Mouse (Mus musculus) natural killer cell, adult 2 months (primary cell): ENCODE measurements around the gene Gm21969.
A peak's percentile ranks its signal among the peaks of the same experiment; 100 is the strongest.

Experiments
- DNase-seq, 2 experiments: peaks; one replicate each; pipeline ENCODE4 v3.0.0; 2022; ENCODE audit warnings: low spot score in 2 of 2

The Gm21969 gene

GRCm38 (mm10) chr4:139617001-139617364 is 14.0 kb downstream of the Gm21969 start:
- no peak for DNase-seq

- no peak for DNase-seq
These were observed 16.8 kb downstream of the Gm21969 start for GRCm38 (mm10) chr4:139619765-139620164.

GRCm38 (mm10) chr4:139622373-139623282 is 19.6 kb downstream of the Gm21969 start, which contains the start of gene Aldh4a1:
Gene Aldh4a1 (plus strand): TSS chr4:139622866.
- DNase-seq: peak; percentile 86 to 88

GRCm38 (mm10) chr4:139623434-139624115 is 20.6 kb downstream of the Gm21969 start:
- no peak for DNase-seq

- no peak for DNase-seq
These were observed 21.1 kb downstream of the Gm21969 start for GRCm38 (mm10) chr4:139624116-139624489.

- no peak for DNase-seq
These were observed 21.7 kb downstream of the Gm21969 start for GRCm38 (mm10) chr4:139624706-139625105.

- no peak for DNase-seq
These were observed 24.4 kb downstream of the Gm21969 start for GRCm38 (mm10) chr4:139627361-139627760.

GRCm38 (mm10) chr4:139630171-139630570 is 27.2 kb downstream of the Gm21969 start:
- DNase-seq: no peak

GRCm38 (mm10) chr4:139631141-139631540 is 28.2 kb downstream of the Gm21969 start:
- DNase-seq: no peak

- no peak for DNase-seq
These were observed 28.7 kb downstream of the Gm21969 start for GRCm38 (mm10) chr4:139631569-139632253.

GRCm38 (mm10) chr4:139632254-139632580 is 29.2 kb downstream of the Gm21969 start:
- no peak for DNase-seq

- DNase-seq: peak; percentile 30 to 58
These were observed 33.4 kb downstream of the Gm21969 start for GRCm38 (mm10) chr4:139636373-139636772.

- DNase-seq: no peak
These were observed 34.9 kb downstream of the Gm21969 start for GRCm38 (mm10) chr4:139637847-139638246.

GRCm38 (mm10) chr4:139638356-139638755 is 35.4 kb downstream of the Gm21969 start:
- no peak for DNase-seq

- DNase-seq: no peak
These were observed 36.8 kb downstream of the Gm21969 start for GRCm38 (mm10) chr4:139639801-139640200.

GRCm38 (mm10) chr4:139640333-139640732 is 37.3 kb downstream of the Gm21969 start:
- no peak for DNase-seq

- DNase-seq: no peak
These were observed 37.8 kb downstream of the Gm21969 start for GRCm38 (mm10) chr4:139640775-139641174.

GRCm38 (mm10) chr4:139641829-139642425 is 38.9 kb downstream of the Gm21969 start:
- DNase-seq: no peak

GRCm38 (mm10) chr4:139643972-139644371 is 41.0 kb downstream of the Gm21969 start:
- DNase-seq: peak; percentile 38 to 59

- DNase-seq: no peak
These were observed 43.9 kb downstream of the Gm21969 start for GRCm38 (mm10) chr4:139646916-139647315.

GRCm38 (mm10) chr4:139650086-139650743 is 47.2 kb downstream of the Gm21969 start:
- DNase-seq: no peak
